Mouse (Mus musculus) myocyte (in vitro differentiated cells): ENCODE measurements around the gene Pax6.

ENCODE experiments used
- CEBPB ChIP-seq: IDR thresholded peaks from 2 replicates; pipeline ENCODE4 v1.6.1; 2011; ENCODE audit warnings: mild to moderate bottlenecking, moderate library complexity; ENCODE audit not compliant: poor library complexity, insufficient read depth, severe bottlenecking
- E2F4 ChIP-seq: IDR thresholded peaks from one replicate; pipeline ENCODE4 v1.6.1; 2011; ENCODE audit warnings: mild to moderate bottlenecking, control low read depth, moderate library complexity; ENCODE audit not compliant: insufficient read depth
- MAX ChIP-seq: IDR thresholded peaks from one replicate; pipeline ENCODE4 v1.6.1; 2011; ENCODE audit warnings: low read depth, mild to moderate bottlenecking, control low read depth
- MYOD1 ChIP-seq, 3 experiments: IDR thresholded peaks; one replicate each; pipeline ENCODE4 v1.6.1; 2011; ENCODE audit warnings: control low read depth in 2 of 3, low read depth in 2 of 3, mild to moderate bottlenecking in 2 of 3, moderate library complexity in 1 of 3; ENCODE audit not compliant: insufficient read length in 2 of 3, control insufficient read depth in 1 of 3
- POLR2A ChIP-seq: IDR thresholded peaks from one replicate; pipeline ENCODE4 v1.6.1; 2011; ENCODE audit warnings: low read depth, mild to moderate bottlenecking, control low read depth, moderate library complexity; ENCODE audit not compliant: insufficient read length
- POLR2AphosphoS2 ChIP-seq: IDR thresholded peaks from one replicate; pipeline ENCODE4 v1.6.1; 2011; ENCODE audit warnings: low read depth, control low read depth; ENCODE audit not compliant: insufficient read length
- SRF ChIP-seq: IDR thresholded peaks from one replicate; pipeline ENCODE4 v1.6.1; 2011; ENCODE audit warnings: low read depth; ENCODE audit not compliant: control insufficient read depth, insufficient read length
- TCF12 ChIP-seq: IDR thresholded peaks from one replicate; pipeline ENCODE4 v1.6.1; 2011; ENCODE audit warnings: mild to moderate bottlenecking, control low read depth; ENCODE audit not compliant: poor library complexity, insufficient read depth, severe bottlenecking
- TCF3 ChIP-seq: IDR thresholded peaks from one replicate; pipeline ENCODE4 v1.6.1; 2011; ENCODE audit warnings: low read depth, control low read depth; ENCODE audit not compliant: insufficient read length
- USF1 ChIP-seq: IDR thresholded peaks from one replicate; pipeline ENCODE4 v1.6.1; 2011; ENCODE audit warnings: low read depth, mild to moderate bottlenecking, control low read depth, moderate library complexity

DNA sequence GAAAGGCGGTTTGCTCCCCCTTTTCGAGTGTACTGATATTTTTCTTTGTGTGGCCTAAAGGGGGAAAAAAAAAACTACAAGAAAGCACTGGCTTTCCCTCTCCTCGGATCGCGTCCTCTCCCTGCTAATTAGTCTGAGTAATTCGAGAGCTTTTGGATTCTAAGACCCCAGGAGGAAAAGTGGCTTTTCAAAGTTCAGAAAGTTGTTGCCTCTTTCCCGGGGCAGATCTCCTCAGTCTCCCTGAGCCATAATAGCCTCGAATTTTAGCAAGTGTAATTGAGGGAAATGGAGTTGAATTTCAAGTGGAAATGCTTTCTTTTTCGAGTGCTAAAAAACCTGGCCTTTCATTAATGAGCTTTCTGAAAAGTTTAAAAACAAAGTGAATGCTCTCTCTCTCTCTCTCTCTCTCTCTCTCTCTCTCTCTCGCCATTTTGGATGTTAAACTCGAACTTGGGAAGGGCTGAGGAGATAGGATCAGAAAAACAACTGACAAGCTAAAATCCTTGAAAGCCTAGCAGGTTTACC lies 8.3 kb downstream of the Pax6 start:
- no peak for TF ChIP-seq POLR2A
- TF ChIP-seq MYOD1 (IDR thresholded peaks at IDR 0.05; ENCODE audit: control insufficient read depth in 1 of 3, insufficient read length in 2 of 3, low read depth in 2 of 3) = no peak
- no peak for TF ChIP-seq E2F4
- TF ChIP-seq MAX = no peak
- no peak for TF ChIP-seq CEBPB
- TF ChIP-seq TCF12 = no peak
- TF ChIP-seq SRF = no peak
- no peak for TF ChIP-seq USF1
- no peak for TF ChIP-seq POLR2AphosphoS2
- no peak for TF ChIP-seq TCF3
